In the genomic region with DNA sequence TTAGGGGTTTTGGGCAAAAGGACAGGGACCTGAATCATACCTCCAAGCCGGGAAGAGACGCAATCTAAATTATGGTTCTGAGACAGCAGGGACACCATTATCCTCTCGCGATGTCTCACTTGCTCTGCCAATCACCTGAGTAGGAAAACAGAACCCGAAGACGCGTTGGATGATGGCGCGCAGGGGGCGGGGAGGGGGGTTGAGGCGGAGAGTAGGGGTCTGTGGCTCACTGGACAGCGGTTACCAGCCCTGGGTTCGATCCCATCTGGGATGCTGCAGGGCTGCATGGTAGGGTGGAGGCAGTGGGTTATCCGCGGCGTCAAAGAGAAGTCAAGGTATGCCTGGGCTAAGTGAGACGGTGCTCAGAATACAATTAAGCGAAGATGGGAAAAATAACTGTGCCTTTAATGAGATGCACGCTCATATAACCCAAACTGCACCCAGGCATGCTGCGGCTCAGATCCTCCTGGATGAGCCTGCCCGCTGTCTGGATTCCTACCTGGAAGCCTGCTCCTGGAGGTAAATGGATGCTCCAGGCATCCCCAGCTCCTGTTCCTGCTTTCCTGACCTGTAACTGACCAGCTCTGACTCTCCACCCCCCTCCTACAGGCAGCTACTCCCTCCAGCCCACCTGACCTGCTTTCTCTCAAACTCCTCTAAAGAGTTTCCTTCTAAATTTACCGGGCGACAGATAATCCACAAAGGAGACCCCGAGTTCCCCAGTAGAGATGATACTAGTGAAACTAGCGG, we compare ENCODE assay signal across 9 mouse cellular contexts. TPM values are rescaled to one million over a fixed set of nuclear protein-coding genes. Genes with fewer than 3 reads are reported as not detected.
A peak's percentile ranks its signal among the peaks of the same experiment; 100 is the strongest.
DNase-seq lines count a peak whose midpoint lies in the region; ATAC-seq and TF ChIP-seq lines count a peak whose summit lies in the region.
"Had no signal": no experiment of that assay in that cellular context is flagged by ENCODE, and none has a peak within 500 bp of the region (broad histone marks: within the 10 kb centered on the region; RNA-seq: fewer than 3 reads in every experiment).

No protein-coding gene starts in this region.

- peak overlapping the region; percentile 59 for H3K9ac ChIP-seq in forebrain, embryonic 13.5 days
- H3K9ac ChIP-seq in liver, embryonic 12.5 days, result no peak overlapping the region
- no peak overlapping the region for H3K9ac ChIP-seq in stomach, embryonic 15.5 days

- H3K27ac ChIP-seq in forebrain, embryonic 13.5 days, result no peak overlapping the region
- 0 out of 2 replicates have a peak overlapping the region, but pooled peaks have one; percentile 20 for H3K27ac ChIP-seq in liver, embryonic 12.5 days
- peak overlapping the region; percentile 40; the same call in 1 of the 2 replicates for H3K27ac ChIP-seq in stomach, embryonic 15.5 days
- no peak overlapping the region for H3K27ac ChIP-seq in thymus, adult 2 months (ENCODE audit: control insufficient read depth, insufficient read depth, low read length)

- intact Hi-C loops in left cerebral cortex, postnatal 4 days (cut with DNase I), result loop anchor here (2.0 kb wide), 2 partner anchors 45 to 125 kb away; no protein-coding TSS in a partner anchor

- peaks cover 14% of the 10 kb centered on the region for H3K4me1 ChIP-seq in forebrain, embryonic 13.5 days
- peaks cover 10% of the 10 kb centered on the region for H3K4me1 ChIP-seq in liver, embryonic 12.5 days
- peaks cover 17% of the 10 kb centered on the region for H3K4me1 ChIP-seq in stomach, embryonic 15.5 days
- H3K4me1 ChIP-seq in thymus, adult 2 months (replicated peaks; ENCODE audit: control insufficient read depth, insufficient read depth, low read length), result peaks cover under 1% of the 10 kb centered on the region

- ATAC-seq in forebrain, embryonic 13.5 days, result peak; percentile 34
- ATAC-seq in liver, embryonic 12.5 days, result no peak
- ATAC-seq in stomach, embryonic 15.5 days (ENCODE audit: insufficient read depth, low FRiP score, low read depth), result no peak

- no peak for TF ChIP-seq POLR2A in thymus, adult 2 months (IDR thresholded peaks at IDR 0.05; ENCODE audit: control insufficient read depth, extremely low read depth, insufficient read depth, low read length, poor library complexity)

- peak; percentile 21 for DNase-seq in left cerebral cortex, postnatal 4 days
- no peak for DNase-seq in left cerebral cortex, adult 8-10 months (ENCODE audit: low spot score in 2 of 2)
- DNase-seq in frontal cortex, postnatal 36 days (ENCODE audit: low spot score in 2 of 2), result no peak
- no peak for DNase-seq in thymus, adult 2 months
- no peak for DNase-seq in ovary, postnatal 36 days (ENCODE audit: low spot score)

- H3K9me3 ChIP-seq in forebrain, embryonic 13.5 days (replicated peaks), result no peaks in the 10 kb centered on the region
- H3K9me3 ChIP-seq in liver, embryonic 12.5 days (replicated peaks), result no peaks in the 10 kb centered on the region
- no peaks in the 10 kb centered on the region for H3K9me3 ChIP-seq in stomach, embryonic 15.5 days

- H3K36me3 ChIP-seq in forebrain, embryonic 13.5 days (ENCODE audit: poor library complexity, severe bottlenecking), result no peaks in the 10 kb centered on the region
- H3K36me3 ChIP-seq in liver, embryonic 12.5 days, result no peaks in the 10 kb centered on the region
- no peaks in the 10 kb centered on the region for H3K36me3 ChIP-seq in stomach, embryonic 15.5 days
- no peaks in the 10 kb centered on the region for H3K36me3 ChIP-seq in thymus, adult 2 months (ENCODE audit: control insufficient read depth, insufficient read depth, low read length)

- no peaks in the 10 kb centered on the region for H3K27me3 ChIP-seq in forebrain, embryonic 13.5 days
- H3K27me3 ChIP-seq in liver, embryonic 12.5 days (replicated peaks), result peaks cover 33% of the 10 kb centered on the region
- no peaks in the 10 kb centered on the region for H3K27me3 ChIP-seq in stomach, embryonic 15.5 days (replicated peaks)
- H3K27me3 ChIP-seq in thymus, adult 2 months (ENCODE audit: control insufficient read depth, insufficient read depth, low read length), result no peaks in the 10 kb centered on the region

- WGBS in forebrain, embryonic 13.5 days, result 9% methylated on average over 25 of the region's 25 CpGs
- WGBS in liver, embryonic 12.5 days (ENCODE audit: insufficient replicate concordance), result 17% methylated on average over 25 of the region's 25 CpGs
- 25% methylated on average over 25 of the region's 25 CpGs for whole genome bisulfite sequencing in stomach, embryonic 15.5 days
- WGBS in thymus, adult 2 months, result 39% methylated on average over 25 of the region's 25 CpGs

- H3K4me3 ChIP-seq in forebrain, embryonic 13.5 days, result peak overlapping the region; percentile 20
- no peak overlapping the region for H3K4me3 ChIP-seq in liver, embryonic 12.5 days
- H3K4me3 ChIP-seq in stomach, embryonic 15.5 days (replicated peaks), result peak overlapping the region; percentile 26
- H3K4me3 ChIP-seq in thymus, adult 2 months (ENCODE audit: control insufficient read depth, insufficient read depth, low read length), result no peak overlapping the region

- no peak for TF ChIP-seq CTCF in thymus, adult 2 months (IDR thresholded peaks at IDR 0.05; ENCODE audit: borderline replicate concordance, control insufficient read depth, extremely low read depth, insufficient read depth, low read length, poor library complexity)

- H3K4me2 ChIP-seq in forebrain, embryonic 13.5 days, result peak overlapping the region; percentile 56
- H3K4me2 ChIP-seq in liver, embryonic 12.5 days, result peak overlapping the region; percentile 43
- H3K4me2 ChIP-seq in stomach, embryonic 15.5 days, result peak overlapping the region; percentile 54

RNA-seq across cellular contexts. Expression of gene Tmem211, which starts 0.8 kb away (rescaled TPM):
- under 1 TPM in 1 of 2 experiments, not detected in 1; 0.18 TPM for total RNA-seq in left cerebral cortex, postnatal 4 days (2021)
- not detected for total RNA-seq in left cerebral cortex, adult 8-10 months (2022)
- polyA plus RNA-seq in forebrain, embryonic 13.5 days (2015; fragmentation: Nextera tagmentation; extraction: Ambion mirVana), result not detected in 2 replicates
- polyA plus RNA-seq in liver, embryonic 12.5 days (2016; fragmentation: Nextera tagmentation; extraction: Ambion mirVana), result not detected in 2 replicates
- polyA plus RNA-seq in stomach, embryonic 15.5 days (2015; fragmentation: Nextera tagmentation; extraction: Ambion mirVana), result 0.48 and 0.57 TPM in 2 replicates
- polyA plus RNA-seq in thymus, adult 2 months (2012; rRNA removed), result 0.10 TPM in 1 of 2 replicates, not detected in the other
- total RNA-seq: monocyte, adult 5-6 weeks had no signal

RNA-seq across cellular contexts. Expression of gene 2900026A02Rik, which starts 4.8 kb away (rescaled TPM):
- 10 to 100 TPM; 40.1 to 41.4 TPM for total RNA-seq in left cerebral cortex, postnatal 4 days (2021)
- total RNA-seq in left cerebral cortex, adult 8-10 months (2022), result 10 to 100 TPM; 33.9 to 38.7 (median 35.5) TPM
- 4.3 and 5.1 TPM in 2 replicates for polyA plus RNA-seq in forebrain, embryonic 13.5 days (2015; fragmentation: Nextera tagmentation; extraction: Ambion mirVana)
- 1.9 and 2.0 TPM in 2 replicates for polyA plus RNA-seq in liver, embryonic 12.5 days (2016; fragmentation: Nextera tagmentation; extraction: Ambion mirVana)
- polyA plus RNA-seq in stomach, embryonic 15.5 days (2015; fragmentation: Nextera tagmentation; extraction: Ambion mirVana), result 12.6 and 15.2 TPM in 2 replicates
- 6.9 and 7.8 TPM in 2 replicates for polyA plus RNA-seq in thymus, adult 2 months (2012; rRNA removed)

Comparison
In these comparisons a context has a peak if more than half of its experiments do, and no peak if none do; other contexts are left out.
1. H3K27ac ChIP-seq: peak in liver, embryonic 12.5 days (single experiment) and stomach, embryonic 15.5 days (single experiment); none in forebrain, embryonic 13.5 days (single experiment) and thymus, adult 2 months (single experiment).
2. H3K4me3 ChIP-seq: peak in forebrain, embryonic 13.5 days (single experiment) and stomach, embryonic 15.5 days (single experiment); none in liver, embryonic 12.5 days (single experiment) and thymus, adult 2 months (single experiment).
3. Peak in every context shown above with its lines, with median percentiles within 50 percentile points of each other: H3K4me2 ChIP-seq.